Mouse (Mus musculus) megakaryocyte-erythroid progenitor cell, adult 5-6 weeks (primary cell): Measurements from ENCODE around the gene Cyth4. TPM values are rescaled to one million over a fixed set of nuclear protein-coding genes. Genes with fewer than 3 reads are reported as not detected.

Source experiments
- ATAC-seq: replicated peaks from 2 replicates; pipeline ENCODE4 v1.8.0; 2016; ENCODE audit warnings: mild to moderate bottlenecking, inconsistent platforms; ENCODE audit not compliant: severe bottlenecking, poor library complexity, low FRiP score, low TSS enrichment
- total RNA-seq, 2 experiments: library from RNA; stranded (forward) in 1 of 2; stranded (reverse) in 1 of 2; fragments of 200-1000, 215-1000 nt in 1 of 2; fragments of >200 nt in 1 of 2; fragmentation: Nextera tagmentation in 1 of 2; gene quantifications; 2 replicates each; pipeline ENCODE4 v1.2.3; 2014 to 2017

Cyth4 gene
- total RNA-seq, 2 experiments from 2014 or later, result 7.0 to 12.9 TPM

DNA sequence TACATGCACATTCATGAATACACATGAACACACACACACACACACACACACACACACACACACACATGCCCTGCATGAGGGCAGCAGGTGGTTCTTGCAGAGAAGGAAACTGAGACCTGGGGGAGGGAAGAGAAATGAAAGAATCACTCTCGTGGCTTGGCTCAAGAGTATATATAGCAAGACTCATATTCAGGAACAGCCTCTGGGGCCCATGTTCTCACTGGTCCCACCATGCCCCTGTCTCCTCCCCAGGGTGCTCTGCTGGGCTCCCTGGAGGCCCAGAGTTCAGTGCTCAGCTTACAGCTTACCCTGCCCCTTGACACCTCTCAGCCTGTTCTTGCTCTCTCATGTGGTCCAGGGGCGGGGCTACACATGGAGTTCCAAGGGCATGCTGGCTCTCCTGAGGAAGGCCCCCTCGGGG lies 8.5 kb downstream of the Cyth4 start:
- ATAC-seq, result no peak

DNA sequence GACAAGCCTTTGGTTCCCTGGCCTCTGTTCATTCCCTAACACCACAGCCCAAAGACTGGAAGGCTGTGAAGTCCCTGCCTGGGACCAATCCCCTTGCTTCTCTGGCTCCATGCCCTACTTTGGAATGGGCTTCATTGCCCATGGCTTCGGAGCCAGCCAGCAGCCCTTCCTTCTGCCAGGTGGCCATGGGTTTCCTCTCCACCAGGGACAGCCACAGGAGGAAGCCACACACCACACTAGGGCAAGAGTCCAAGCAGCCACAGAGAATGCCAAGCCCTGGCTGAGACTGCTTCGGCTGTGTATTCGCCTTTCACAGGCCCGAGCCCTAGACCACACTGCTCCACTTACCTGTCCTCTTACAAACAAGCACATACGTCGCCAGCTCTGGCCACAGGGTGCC lies 9.2 kb downstream of the Cyth4 start:
- ATAC-seq, result no peak

DNA sequence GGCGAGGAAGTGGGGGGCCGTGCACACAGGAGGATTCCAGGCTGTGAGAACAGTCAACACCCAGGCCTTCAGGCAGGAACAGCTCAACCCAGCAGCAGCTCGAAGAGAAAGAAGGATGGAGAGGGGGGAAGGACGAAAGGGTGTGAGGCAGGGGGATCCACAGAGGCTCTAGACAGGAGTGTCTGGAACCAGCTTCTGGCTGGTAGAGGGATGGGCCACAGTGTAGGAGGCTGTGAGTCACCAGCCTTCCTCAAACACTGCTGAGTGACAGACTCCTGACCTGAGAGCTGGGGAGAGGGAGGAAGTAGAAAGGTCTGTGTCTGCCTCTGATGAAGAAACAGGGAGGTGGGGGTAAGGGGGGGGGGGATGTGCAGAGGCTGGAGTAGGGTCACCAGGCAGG lies 10.6 kb downstream of the Cyth4 start:
- ATAC-seq, result no peak

- ATAC-seq, result no peak
These were observed 14.0 kb downstream of the Cyth4 start for GRCm38 (mm10) chr15:78610705-78611462.

GRCm38 (mm10) chr15:78614536-78614935 lies 17.7 kb downstream of the Cyth4 start:
- ATAC-seq, result no peak

- ATAC-seq, result no peak
These were observed 20.1 kb downstream of the Cyth4 start for GRCm38 (mm10) chr15:78616973-78617372.

GRCm38 (mm10) chr15:78623426-78623825 lies 26.6 kb downstream of the Cyth4 start:
- ATAC-seq, result peak; percentile 74

GRCm38 (mm10) chr15:78624431-78624950 lies 27.6 kb downstream of the Cyth4 start:
- ATAC-seq, result no peak

DNA sequence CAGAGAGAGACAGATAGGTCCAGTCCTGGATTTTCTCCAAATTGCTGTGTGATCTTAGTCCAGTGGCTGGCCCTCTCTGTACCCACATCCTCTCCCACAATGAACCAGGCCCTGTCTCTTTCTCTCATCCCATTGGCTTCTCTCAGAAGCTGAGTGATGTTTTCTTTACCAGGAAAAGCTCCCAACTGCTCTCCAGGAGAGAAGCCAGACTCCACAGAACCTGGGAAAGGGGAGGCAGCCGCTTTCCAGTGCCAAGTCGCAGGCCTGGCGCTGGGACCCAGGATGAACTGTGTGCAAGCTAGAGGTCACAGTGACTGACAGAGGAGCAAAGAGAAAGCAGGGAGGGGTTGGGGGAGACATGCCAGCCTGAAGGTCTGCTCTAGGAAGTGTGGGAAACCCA lies 28.1 kb downstream of the Cyth4 start:
- no peak for ATAC-seq

DNA sequence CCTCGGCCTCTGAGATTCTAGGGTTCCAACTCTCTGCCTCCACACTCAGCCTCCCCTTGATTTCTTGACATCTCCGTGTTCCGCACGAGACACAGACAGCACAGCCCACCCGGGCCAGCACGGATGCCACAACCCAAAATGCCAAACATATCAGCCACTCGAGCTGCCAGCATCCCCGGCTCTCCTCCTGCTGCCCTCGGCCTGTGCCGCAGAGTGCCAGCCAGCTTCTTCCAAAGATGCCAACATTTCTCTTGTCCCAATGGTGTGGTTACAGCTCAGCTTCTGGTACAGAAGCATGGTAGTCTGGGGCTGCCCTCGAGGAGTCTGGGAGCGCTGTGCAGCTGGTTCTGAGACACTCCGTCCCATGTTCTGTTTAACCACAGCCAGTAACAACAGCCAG lies 29.4 kb downstream of the Cyth4 start:
- ATAC-seq, result no peak

- ATAC-seq, result no peak
These were observed 35.5 kb downstream of the Cyth4 start for GRCm38 (mm10) chr15:78632387-78632786.

DNA sequence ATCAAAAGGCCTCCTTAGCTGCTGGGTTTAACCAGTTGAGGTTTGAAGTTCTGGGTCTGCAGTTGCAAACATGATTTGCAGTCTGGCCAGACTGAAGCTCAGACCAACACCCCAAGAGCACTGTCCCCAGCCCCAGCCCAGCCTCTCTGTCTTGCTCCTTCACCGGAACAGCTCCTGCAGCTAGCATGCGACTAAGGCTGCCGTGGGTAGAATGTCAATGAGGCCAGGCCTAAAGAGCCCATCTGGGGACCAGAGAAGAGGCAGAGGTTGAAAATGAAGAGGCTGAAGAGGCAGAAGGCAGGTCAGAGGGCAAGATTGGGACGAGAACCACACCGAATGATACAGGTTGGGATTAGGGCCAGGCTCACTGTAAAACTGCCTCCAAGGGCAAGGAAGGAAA lies 36.6 kb downstream of the Cyth4 start:
- no peak for ATAC-seq

GRCm38 (mm10) chr15:78634095-78634737 lies 37.4 kb downstream of the Cyth4 start:
- ATAC-seq, result 0 out of 2 replicates have a peak, but pooled peaks have one; percentile 19

GRCm38 (mm10) chr15:78635231-78635630 lies 38.4 kb downstream of the Cyth4 start:
- no peak for ATAC-seq

GRCm38 (mm10) chr15:78643633-78644032 lies 46.8 kb downstream of the Cyth4 start:
- no peak for ATAC-seq

- no peak for ATAC-seq
These were observed 47.8 kb downstream of the Cyth4 start for GRCm38 (mm10) chr15:78644606-78645005.

DNA sequence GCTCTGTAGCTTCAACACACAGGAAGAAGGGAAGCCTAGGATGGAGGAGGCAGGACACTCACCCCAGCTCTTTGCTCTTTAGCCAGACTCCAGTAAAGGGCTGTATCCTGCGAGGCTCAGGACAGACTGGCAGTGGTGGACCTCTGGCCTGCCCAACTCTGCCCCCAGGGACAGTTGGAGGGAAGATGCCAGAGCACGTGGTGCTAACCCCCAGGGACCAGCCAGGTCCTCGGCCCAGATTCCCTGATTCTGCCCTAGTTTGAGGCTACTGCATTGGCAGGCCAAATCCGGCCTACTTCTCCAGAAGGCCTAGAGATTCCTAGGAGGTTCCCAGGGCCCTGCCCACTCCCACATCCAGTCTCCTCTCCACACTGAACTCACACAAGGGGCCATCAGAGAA lies 50.9 kb downstream of the Cyth4 start:
- ATAC-seq, result no peak

GRCm38 (mm10) chr15:78651169-78651568 lies 54.3 kb downstream of the Cyth4 start:
- ATAC-seq, result no peak

DNA sequence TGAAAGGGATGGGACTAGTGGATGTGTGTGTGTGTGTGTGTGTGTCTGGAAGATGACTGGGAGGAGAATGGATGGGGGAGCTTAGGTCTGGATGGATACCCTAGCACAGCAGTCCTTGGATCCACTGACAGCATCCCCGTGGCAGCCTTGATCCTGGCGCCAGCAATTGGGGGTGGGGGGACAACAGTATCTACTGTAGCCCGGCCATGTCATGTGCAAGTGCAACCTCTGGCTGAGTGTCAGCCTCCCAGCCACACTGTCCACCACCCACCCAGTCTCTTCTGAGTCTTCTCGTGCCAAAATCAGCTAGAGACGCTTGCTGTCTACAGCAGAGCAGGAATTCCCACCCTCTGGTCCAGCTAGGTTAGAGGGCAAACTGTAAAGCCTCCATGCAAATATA lies 67.4 kb downstream of the Cyth4 start:
- no peak for ATAC-seq

GRCm38 (mm10) chr15:78669221-78669871 lies 72.5 kb downstream of the Cyth4 start:
- no peak for ATAC-seq
